ENCODE assay signal across 21 mouse cellular contexts in the genomic region with DNA sequence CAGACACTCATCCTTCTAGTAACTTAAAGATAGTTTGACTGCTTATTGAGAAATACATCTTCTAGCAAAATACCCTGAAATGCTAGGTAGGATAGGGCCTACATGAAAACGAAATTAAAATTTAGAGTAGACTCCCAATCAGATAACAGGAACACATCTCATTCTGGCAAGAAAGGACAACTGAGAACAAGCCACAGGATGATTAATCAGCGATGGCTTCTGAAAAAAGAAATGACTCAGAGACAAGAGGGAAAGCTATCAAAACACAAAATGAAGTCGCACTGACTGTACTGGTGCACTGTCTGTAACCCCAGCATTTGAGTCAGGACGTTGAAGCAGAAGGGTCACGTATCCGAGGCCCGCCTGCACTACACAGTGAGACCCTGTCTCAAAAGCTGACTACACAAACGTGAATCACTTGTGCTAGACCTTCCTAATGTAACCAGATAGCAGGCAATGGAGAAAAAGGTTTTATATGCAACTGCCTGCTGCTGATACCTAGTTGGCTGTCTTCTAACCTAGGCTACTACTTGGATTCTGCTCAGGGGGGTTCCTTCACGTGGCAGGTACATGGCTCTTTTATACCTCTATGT.
DNase-seq lines count a peak whose midpoint lies in the region; TF ChIP-seq lines count a peak whose summit lies in the region.
"Had no signal": no experiment of that assay in that cellular context is flagged by ENCODE, and none has a peak within 500 bp of the region (broad histone marks: within the 10 kb centered on the region; RNA-seq: fewer than 3 reads in every experiment).

No protein-coding gene starts in this region.

- H3K4me1 ChIP-seq in embryonic fibroblast, embryonic 13.5 days (ENCODE audit: control insufficient read depth, insufficient read depth, low read length): peaks cover 7% of the 10 kb centered on the region
- H3K4me1 ChIP-seq in embryonic facial prominence, embryonic 10.5 days: no peaks in the 10 kb centered on the region
- H3K4me1 ChIP-seq: embryonic facial prominence, embryonic 15.5 days; forebrain, embryonic 12.5 days; heart, embryonic 15.5 days; hindbrain, embryonic 13.5 days; intestine, embryonic 15.5 days had no signal

- TF ChIP-seq CTCF in embryonic fibroblast, embryonic 13.5 days (IDR thresholded peaks at IDR 0.05; ENCODE audit: borderline replicate concordance, insufficient read depth, low read length): no peak

- no peak overlapping the region for H3K4me3 ChIP-seq in embryonic fibroblast, embryonic 13.5 days (ENCODE audit: insufficient read depth, low read length)
- no peak overlapping the region for H3K4me3 ChIP-seq in embryonic facial prominence, embryonic 10.5 days
- H3K4me3 ChIP-seq: embryonic facial prominence, embryonic 15.5 days; forebrain, embryonic 12.5 days; heart, adult 2 months; heart, embryonic 15.5 days; hindbrain, embryonic 13.5 days; intestine, embryonic 15.5 days had no signal

- WGBS in embryonic facial prominence, embryonic 10.5 days: 85% methylated on average over 9 of the region's 9 CpGs

- no peak for TF ChIP-seq POLR2A in embryonic fibroblast, embryonic 13.5 days (IDR thresholded peaks at IDR 0.05; ENCODE audit: low read depth, low read length)

- H3K27me3 ChIP-seq in embryonic facial prominence, embryonic 10.5 days (replicated peaks; ENCODE audit: low read depth, poor library complexity, severe bottlenecking): peaks cover 76% of the 10 kb centered on the region
- H3K27me3 ChIP-seq: CH12.LX; embryonic facial prominence, embryonic 15.5 days; heart, embryonic 15.5 days had no signal

- H3K9me3 ChIP-seq in embryonic facial prominence, embryonic 10.5 days: no peaks in the 10 kb centered on the region
- H3K9me3 ChIP-seq: embryonic facial prominence, embryonic 15.5 days; forebrain, embryonic 12.5 days; heart, embryonic 15.5 days; hindbrain, embryonic 13.5 days; intestine, embryonic 15.5 days had no signal

- H3K27ac ChIP-seq in embryonic fibroblast, embryonic 13.5 days (ENCODE audit: insufficient read depth, low read length): peak overlapping the region; percentile 100
- no peak overlapping the region for H3K27ac ChIP-seq in embryonic facial prominence, embryonic 10.5 days (replicated peaks)
- H3K27ac ChIP-seq: embryonic facial prominence, embryonic 15.5 days; forebrain, embryonic 12.5 days; heart, adult 2 months; heart, embryonic 15.5 days; hindbrain, embryonic 13.5 days; hindbrain, postnatal 0 days; intestine, embryonic 15.5 days had no signal

- peak; percentile 39 for DNase-seq in 3134 (ENCODE audit: extremely low read depth, insufficient read length, low spot score)
- DNase-seq in 416B (ENCODE audit: low read depth): peak; percentile 71
- peak; percentile 42 for DNase-seq in NIH3T3 (ENCODE audit: low read depth)
- no peak for DNase-seq in thymus, postnatal 10 days (ENCODE audit: low spot score in 2 of 2)
- DNase-seq in embryonic facial prominence, embryonic 10.5 days (ENCODE audit: low spot score): no peak
- no peak for DNase-seq in frontal cortex, postnatal 14 days (ENCODE audit: low spot score in 2 of 2)
- DNase-seq: adrenal gland, postnatal 14 days; cerebellum, adult 2 months; cerebellum, postnatal 10 days; gastrocnemius, postnatal 14 days; heart, adult 2 months; heart, postnatal 14 days; kidney, adult 18-20 months had no signal

- no peaks in the 10 kb centered on the region for H3K36me3 ChIP-seq in embryonic facial prominence, embryonic 10.5 days (replicated peaks)
- H3K36me3 ChIP-seq: embryonic facial prominence, embryonic 15.5 days; forebrain, embryonic 12.5 days; heart, embryonic 15.5 days; hindbrain, embryonic 13.5 days; intestine, embryonic 15.5 days had no signal

Comparison
In these comparisons a context has a peak if more than half of its experiments do, and no peak if none do; other contexts are left out.
1. DNase-seq: peak in 3134 (single experiment), 416B (single experiment) and NIH3T3 (single experiment); none in thymus, postnatal 10 days (0 of 2), embryonic facial prominence, embryonic 10.5 days (single experiment) and frontal cortex, postnatal 14 days (0 of 2).